25 mouse cellular contexts compared by ENCODE assay signal in genomic region chr1:52362976-52363375, GRCm38 (mm10).
"Had no signal": no experiment of that assay in that cellular context is flagged by ENCODE, and none has a peak within 500 bp of the region (broad histone marks: within the 10 kb centered on the region; RNA-seq: fewer than 3 reads in every experiment).

No protein-coding gene starts in this region.

- H3K36me3 ChIP-seq: heart, embryonic 10.5 days; heart, embryonic 12.5 days; hindbrain, embryonic 10.5 days; hindbrain, embryonic 12.5 days; intestine, embryonic 15.5 days; limb, embryonic 10.5 days; limb, embryonic 12.5 days; liver, embryonic 13.5 days had no signal

- H3K27me3 ChIP-seq: heart, embryonic 12.5 days; hindbrain, embryonic 12.5 days; intestine, embryonic 15.5 days; limb, embryonic 12.5 days; liver, embryonic 13.5 days had no signal

- H3K4me1 ChIP-seq: hindbrain, embryonic 10.5 days; hindbrain, embryonic 12.5 days; intestine, embryonic 15.5 days; limb, embryonic 10.5 days; limb, embryonic 12.5 days; liver, embryonic 13.5 days had no signal

- H3K4me3 ChIP-seq: gastrocnemius, adult 2 months; heart, embryonic 10.5 days; heart, embryonic 12.5 days; hindbrain, embryonic 10.5 days; hindbrain, embryonic 12.5 days; intestine, embryonic 15.5 days; layer of hippocampus, adult 2 months; limb, embryonic 10.5 days; limb, embryonic 12.5 days; liver, embryonic 13.5 days had no signal

- H3K9ac ChIP-seq: heart, embryonic 12.5 days; hindbrain, embryonic 12.5 days; hindbrain, embryonic 14.5 days; intestine, embryonic 15.5 days; limb, embryonic 12.5 days; liver, embryonic 13.5 days had no signal

- ATAC-seq: hindbrain, embryonic 16.5 days; intestine, embryonic 15.5 days; intestine, postnatal 0 days had no signal

- H3K27ac ChIP-seq: gastrocnemius, adult 2 months; heart, embryonic 10.5 days; hindbrain, embryonic 10.5 days; hindbrain, embryonic 12.5 days; hindbrain, embryonic 14.5 days; intestine, embryonic 15.5 days; layer of hippocampus, adult 2 months; limb, embryonic 10.5 days; limb, embryonic 12.5 days; liver, embryonic 13.5 days had no signal

- H3K4me2 ChIP-seq: heart, embryonic 12.5 days; hindbrain, embryonic 12.5 days; hindbrain, embryonic 14.5 days; intestine, embryonic 15.5 days; limb, embryonic 12.5 days; liver, embryonic 11.5 days; liver, embryonic 13.5 days had no signal

- H3K9me3 ChIP-seq: heart, embryonic 10.5 days; heart, embryonic 12.5 days; hindbrain, embryonic 10.5 days; hindbrain, embryonic 12.5 days; intestine, embryonic 15.5 days; limb, embryonic 10.5 days; limb, embryonic 12.5 days; liver, embryonic 13.5 days had no signal

- DNase-seq: gastrocnemius, adult 2 months; gastrocnemius, postnatal 10 days; gastrocnemius, postnatal 25 days; heart, adult 18-20 months; heart, postnatal 10 days; heart, postnatal 4 days; kidney, adult 18-20 months; kidney, adult 8-10 months; kidney, postnatal 10 days; kidney, postnatal 25 days; kidney, postnatal 4 days; liver; liver, embryonic 13.5 days had no signal
